Mouse (Mus musculus) lung, postnatal 0 days (tissue): ENCODE measurements around the gene Pim3. TPM values are rescaled to one million over a fixed set of nuclear protein-coding genes. Genes with fewer than 3 reads are reported as not detected.

Experiments
- ATAC-seq: fragments of 200-750 bp; cut with Nextera tagmentation; 2 replicates; pipeline ENCODE4 v1.8.0; 2017; ENCODE audit warnings: moderate library complexity
- DNase-seq: peaks from one replicate; pipeline ENCODE4 v3.0.0-alpha.2; 2016; ENCODE audit warnings: low spot score
- H3K27ac ChIP-seq: fragments of 300-500 bp; sonication (generic); 2 replicates; pipeline ENCODE4 v1.5.1; 2014; ENCODE audit warnings: antibody characterized with exemption, mild to moderate bottlenecking, low read length, mixed read lengths
- H3K27me3 ChIP-seq: fragments of 300-500 bp; sonication (generic); replicated peaks from 2 replicates; pipeline ENCODE4 v1.6.1; 2014; ENCODE audit warnings: low read length, mixed read lengths; ENCODE audit not compliant: insufficient read depth
- H3K36me3 ChIP-seq: fragments of 300-500 bp; sonication (generic); 2 replicates; pipeline ENCODE4 v1.6.1; 2014; ENCODE audit warnings: low read length, mixed read lengths; ENCODE audit not compliant: insufficient read depth
- H3K4me1 ChIP-seq: fragments of 300-500 bp; sonication (generic); 2 replicates; pipeline ENCODE4 v1.6.1; 2014; ENCODE audit warnings: antibody characterized with exemption, low read depth, low read length, mixed read lengths; ENCODE audit not compliant: insufficient read depth
- H3K4me2 ChIP-seq: fragments of 300-500 bp; sonication (generic); replicated peaks from 2 replicates; pipeline ENCODE4 v1.6.1; 2014; ENCODE audit warnings: low read depth, mild to moderate bottlenecking, low read length, moderate library complexity, mixed read lengths
- H3K4me3 ChIP-seq: fragments of 300-500 bp; sonication (generic); 2 replicates; pipeline ENCODE4 v1.5.1; 2014; ENCODE audit warnings: low read depth, low read length
- H3K9ac ChIP-seq: fragments of 300-500 bp; sonication (generic); replicated peaks from 2 replicates; pipeline ENCODE4 v1.6.1; 2014; ENCODE audit warnings: low read depth, mild to moderate bottlenecking
- H3K9me3 ChIP-seq: fragments of 300-500 bp; sonication (generic); 2 replicates; pipeline ENCODE4 v1.6.1; 2016; ENCODE audit warnings: low read length, mixed read lengths
- CTCF ChIP-seq: IDR thresholded peaks from 2 replicates; pipeline ENCODE4 v1.5.1; 2016; ENCODE audit warnings: antibody characterized with exemption, mild to moderate bottlenecking
- EP300 ChIP-seq: IDR thresholded peaks from 2 replicates; pipeline ENCODE4 v1.6.1; 2016; ENCODE audit warnings: antibody characterized with exemption, mild to moderate bottlenecking, control low read depth
- WGBS: fragments of 180-500 bp; shearing (Covaris S2); extraction: QIAGEN DNeasy Blood & Tissue Kit; methylation state at CpG from one replicate; pipeline ENCODE4 v1.1.7; 2014; 5-methylcytosine and 5-hydroxymethylcytosine counted together
- polyA plus RNA-seq: library from polyadenylated mRNA; unstranded; fragments of >200 nt; fragmentation: Nextera tagmentation; extraction: Ambion mirVana; gene quantifications from 2 replicates; pipeline ENCODE4 v1.2.1, GENCODE M21; 2015

The Pim3 gene
- polyA plus RNA-seq, 1 experiment from 2014 or later: 69.6 TPM

DNA sequence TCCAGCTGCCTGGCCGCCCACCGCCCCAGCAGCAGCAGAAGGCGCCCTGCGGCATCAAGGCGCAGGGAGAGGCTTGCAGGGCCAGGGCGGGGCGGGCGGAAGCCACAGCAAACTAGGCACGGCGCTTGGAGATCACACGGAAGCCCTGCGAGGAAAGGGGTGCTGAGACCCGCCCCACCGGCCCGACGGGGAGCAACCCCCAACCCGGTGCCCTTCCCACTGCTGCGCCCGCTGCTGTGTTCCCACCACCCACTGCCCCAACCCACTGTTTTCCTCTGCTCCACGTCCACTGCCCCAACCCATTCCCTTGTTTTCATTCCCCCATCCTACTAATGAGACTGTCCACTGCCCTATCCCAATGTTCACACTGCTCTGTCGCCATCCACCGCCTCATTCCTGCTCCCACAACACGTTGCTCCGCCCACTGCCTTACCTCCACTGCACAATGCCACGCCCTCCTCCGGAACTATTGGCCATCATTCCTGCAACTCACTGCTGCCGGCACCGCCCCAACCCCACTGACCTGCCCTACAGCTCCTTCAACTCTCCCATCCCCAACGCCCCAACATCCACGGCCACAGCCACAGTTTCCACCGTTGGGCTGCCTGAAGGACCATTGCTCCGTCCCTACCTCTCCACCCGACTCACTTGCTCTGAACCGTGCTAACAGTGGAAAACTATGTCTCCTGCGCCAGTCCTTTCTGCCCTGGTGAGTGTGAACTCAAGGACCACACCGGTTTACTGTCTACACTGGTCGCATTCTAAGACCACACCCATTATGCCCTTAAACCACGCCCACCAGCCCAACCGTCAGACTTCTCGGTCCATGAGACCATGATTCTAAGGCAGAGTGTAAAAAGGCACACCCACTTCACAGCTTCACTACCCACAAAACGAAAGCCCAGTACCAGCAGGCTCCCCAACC lies 29.0 kb downstream of the Pim3 start:
- Histone ChIP-seq H3K4me1 (no peaks in the 10 kb centered on the region), H3K36me3 (no peaks in the 10 kb centered on the region), H3K27ac (no peak overlapping the region), H3K9ac (peak overlapping the region; percentile 27), H3K27me3 (no peaks in the 10 kb centered on the region), H3K4me2 (peak overlapping the region; percentile 74), H3K4me3 (peak overlapping the region; percentile 33), H3K9me3 (no peaks in the 10 kb centered on the region)
- TF ChIP-seq CTCF (no peak), EP300 (no peak)
- WGBS: 1% methylated on average over 39 of the region's 41 CpGs
- ATAC-seq (peak; percentile 95), DNase-seq (peak; percentile 93)

DNA sequence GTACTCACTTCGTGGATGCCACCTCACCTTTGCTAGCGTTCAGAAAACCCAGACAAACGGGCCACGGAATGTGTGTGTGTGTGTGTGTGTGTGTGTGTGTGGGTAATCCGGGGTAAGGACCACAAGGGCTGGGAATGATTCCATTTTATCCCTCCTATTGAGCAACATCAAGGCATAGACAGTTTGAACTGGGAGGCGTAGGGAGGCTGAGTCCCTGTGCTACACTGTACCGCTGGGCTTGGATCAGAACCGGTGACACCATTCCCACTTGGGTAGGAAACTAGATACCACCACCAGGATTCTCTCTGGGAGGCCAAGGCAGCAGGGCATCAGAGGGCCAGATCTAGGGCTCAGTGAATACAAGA lies 29.7 kb downstream of the Pim3 start:
- DNase-seq: no peak
- TF ChIP-seq CTCF: no peak
- no peaks in the 10 kb centered on the region for H3K4me1 ChIP-seq
- no peaks in the 10 kb centered on the region for H3K27me3 ChIP-seq
- no peaks in the 10 kb centered on the region for H3K9me3 ChIP-seq
- peak overlapping the region; percentile 74; the same call in 1 of the 2 replicates for H3K4me2 ChIP-seq
- no peak overlapping the region for H3K27ac ChIP-seq
- H3K36me3 ChIP-seq: no peaks in the 10 kb centered on the region
- no peak for ATAC-seq
- H3K9ac ChIP-seq: no peak overlapping the region
- WGBS: 65% methylated on average over 8 of the region's 8 CpGs
- no peak overlapping the region for H3K4me3 ChIP-seq

DNA sequence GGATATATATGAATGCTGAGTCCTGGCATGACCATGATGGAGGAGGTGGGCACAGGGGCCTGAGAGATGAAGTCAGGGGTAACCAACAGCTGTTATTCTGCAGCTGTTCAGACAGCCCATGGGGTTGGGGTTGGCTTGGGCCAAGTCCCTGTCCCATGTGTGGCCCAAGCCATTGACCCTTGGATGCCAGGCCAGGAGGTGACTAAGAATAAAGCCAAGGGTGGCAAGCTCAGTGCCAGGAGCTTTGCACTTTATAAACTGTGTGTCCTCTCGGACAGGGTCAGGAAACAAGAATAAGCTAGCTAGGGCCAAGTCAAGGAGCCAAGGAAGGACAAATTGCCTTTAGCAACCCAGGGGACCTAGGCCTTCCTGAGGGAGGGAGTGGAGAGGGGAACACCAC lies 30.3 kb downstream of the Pim3 start:
- Histone ChIP-seq H3K9me3 (no peaks in the 10 kb centered on the region), H3K36me3 (no peaks in the 10 kb centered on the region), H3K27me3 (no peaks in the 10 kb centered on the region), H3K27ac (no peak overlapping the region), H3K4me1 (no peaks in the 10 kb centered on the region), H3K4me3 (no peak overlapping the region), H3K9ac (no peak overlapping the region), H3K4me2 (no peak overlapping the region)
- DNase-seq (no peak), ATAC-seq (no peak)
- no peak for TF ChIP-seq CTCF
- no peak for TF ChIP-seq EP300
- WGBS: 69% methylated on average over 1 of the region's 1 CpGs

GRCm38 (mm10) chr15:88892876-88893275 lies 30.9 kb downstream of the Pim3 start:
- Histone ChIP-seq H3K4me1 (no peaks in the 10 kb centered on the region), H3K36me3 (no peaks in the 10 kb centered on the region), H3K4me3 (no peak overlapping the region), H3K9ac (no peak overlapping the region), H3K4me2 (no peak overlapping the region), H3K27me3 (no peaks in the 10 kb centered on the region), H3K27ac (no peak overlapping the region), H3K9me3 (no peaks in the 10 kb centered on the region)
- DNase-seq (no peak), ATAC-seq (no peak)
- TF ChIP-seq CTCF: no peak
- WGBS: 80% methylated on average over 5 of the region's 5 CpGs

- no peaks in the 10 kb centered on the region for H3K4me1 ChIP-seq
- no peaks in the 10 kb centered on the region for H3K9me3 ChIP-seq
- H3K4me2 ChIP-seq: no peak overlapping the region
- H3K27me3 ChIP-seq: no peaks in the 10 kb centered on the region
- WGBS: 51% methylated on average over 7 of the region's 7 CpGs
- H3K36me3 ChIP-seq: no peaks in the 10 kb centered on the region
- no peak overlapping the region for H3K27ac ChIP-seq
- DNase-seq: no peak
- ATAC-seq: no peak
- H3K9ac ChIP-seq: no peak overlapping the region
- TF ChIP-seq EP300 (no peak), CTCF (peak; percentile 30; the same call in 1 of the 2 replicates)
- no peak overlapping the region for H3K4me3 ChIP-seq
Measured at GRCm38 (mm10) chr15:88895119-88895518, 33.1 kb downstream of the Pim3 start.

DNA sequence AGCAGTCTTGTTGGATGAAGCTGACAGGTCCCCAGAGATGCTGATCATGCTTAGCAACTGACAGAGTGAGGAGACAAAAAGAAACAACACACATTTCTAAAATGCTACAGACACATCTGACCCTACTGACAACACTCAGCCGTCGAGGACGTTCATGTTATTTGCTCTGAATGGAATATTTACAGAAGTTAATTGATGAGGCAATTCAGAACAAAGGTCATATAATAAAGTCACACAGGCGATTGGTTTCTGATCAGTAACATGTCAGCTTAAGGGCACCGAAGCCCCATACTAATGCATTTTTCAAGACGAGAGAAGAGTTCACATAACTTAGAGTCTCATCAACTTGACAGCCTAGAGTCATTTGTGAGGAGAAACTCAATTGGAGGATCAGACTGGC lies 33.9 kb downstream of the Pim3 start:
- no peak for DNase-seq
- 67% methylated on average over 6 of the region's 6 CpGs for WGBS
- Histone ChIP-seq H3K4me3 (no peak overlapping the region), H3K9ac (no peak overlapping the region), H3K9me3 (no peaks in the 10 kb centered on the region), H3K4me1 (no peaks in the 10 kb centered on the region), H3K27me3 (no peaks in the 10 kb centered on the region), H3K27ac (no peak overlapping the region), H3K4me2 (no peak overlapping the region), H3K36me3 (no peaks in the 10 kb centered on the region)
- no peak for ATAC-seq
- TF ChIP-seq EP300 (no peak), CTCF (no peak)
